Mouse (Mus musculus) G1E-ER4 (cell line): ENCODE measurements around the gene Syt17. TPM values are rescaled to one million over a fixed set of nuclear protein-coding genes. Genes with fewer than 3 reads are reported as not detected.

Experiments
- GATA1 ChIP-seq: IDR thresholded peaks from one replicate; pipeline ENCODE4 v1.8.0; 2012; ENCODE audit warnings: low read length, inconsistent platforms
- polyA plus RNA-seq: library from polyadenylated mRNA; stranded (reverse); fragments of >175 nt; gene quantifications from 2 replicates; pipeline ENCODE4 v1.2.3, GENCODE M21; 2012

Gene Syt17
- polyA plus RNA-seq = not detected in 2 replicates

DNA sequence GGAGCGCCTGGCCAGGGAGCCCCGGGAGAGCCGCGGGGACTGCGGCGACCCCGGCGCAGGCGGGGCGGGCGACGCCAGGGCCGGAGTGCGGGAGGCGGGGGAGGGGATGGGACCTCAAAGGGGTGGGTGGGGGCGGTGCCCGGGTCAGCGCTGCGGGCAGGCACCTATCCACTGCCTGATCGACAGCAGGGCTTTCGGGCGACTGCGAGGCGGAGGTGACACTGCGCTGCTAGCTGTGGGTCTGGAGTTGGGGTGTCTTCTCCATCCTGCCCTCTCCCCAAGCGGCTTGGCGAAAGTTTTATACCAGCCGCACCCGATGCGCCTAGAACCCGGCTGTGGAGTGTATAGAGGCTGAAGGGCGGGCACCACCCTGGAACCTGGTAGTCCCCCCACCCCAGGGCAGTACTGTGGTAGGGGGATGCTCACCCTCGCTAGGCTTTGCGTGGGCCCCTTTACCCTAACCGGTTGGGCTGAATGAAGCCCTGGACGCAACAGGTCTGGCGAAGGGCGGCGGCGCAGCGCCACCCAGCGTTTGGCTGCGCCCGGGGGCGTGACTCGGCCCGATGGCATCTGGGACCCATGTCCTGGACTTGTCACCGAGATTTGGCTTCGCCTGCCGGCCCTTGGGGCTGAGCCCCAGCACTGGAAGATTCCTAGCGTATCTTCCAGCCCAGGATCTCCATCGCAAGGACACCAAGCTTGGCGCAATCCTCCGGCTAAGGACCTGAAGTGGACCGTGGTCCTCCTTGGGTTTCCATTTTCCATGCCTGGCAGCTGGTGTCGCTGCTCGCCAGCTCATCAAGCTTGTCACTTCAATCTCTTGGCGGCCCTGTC is at the start of gene Syt17:
Syt17 (minus strand) TSS at position 89 of the 834 bp plus-strand sequence.
- no peak for TF ChIP-seq GATA1

DNA sequence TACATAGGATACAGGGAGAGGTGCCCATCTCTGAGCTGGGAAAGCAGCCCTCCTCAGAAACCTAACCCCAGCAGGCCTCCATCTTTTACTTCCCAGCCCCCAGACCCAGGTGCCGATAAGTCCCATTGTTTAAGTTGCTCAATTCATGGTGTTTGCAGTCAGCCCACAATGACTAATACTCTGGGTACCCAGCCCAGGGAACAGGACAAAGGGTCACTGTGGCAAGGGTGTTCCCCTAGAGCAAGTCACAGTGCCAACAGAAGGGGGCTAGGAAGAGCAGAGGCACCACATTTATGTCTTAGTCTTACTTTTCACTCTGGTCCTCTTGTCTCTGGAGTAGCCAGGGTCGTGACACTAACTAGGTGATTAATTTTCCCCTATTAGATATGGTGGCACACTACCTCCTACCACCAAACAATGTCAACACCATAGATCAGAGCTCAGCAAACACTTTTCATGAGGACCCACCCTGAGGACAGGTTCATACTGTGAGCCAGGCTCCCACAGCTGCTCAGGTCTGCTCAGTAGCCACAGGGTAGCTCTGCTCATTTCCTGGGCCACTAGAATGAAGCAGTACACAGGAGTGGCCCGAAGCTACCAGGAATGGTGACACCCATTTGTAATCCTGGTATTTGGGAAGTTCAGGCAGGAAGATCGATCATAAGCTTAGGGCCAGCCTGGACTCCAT is 47.0 kb upstream of the Syt17 start:
- TF ChIP-seq GATA1 = no peak

DNA sequence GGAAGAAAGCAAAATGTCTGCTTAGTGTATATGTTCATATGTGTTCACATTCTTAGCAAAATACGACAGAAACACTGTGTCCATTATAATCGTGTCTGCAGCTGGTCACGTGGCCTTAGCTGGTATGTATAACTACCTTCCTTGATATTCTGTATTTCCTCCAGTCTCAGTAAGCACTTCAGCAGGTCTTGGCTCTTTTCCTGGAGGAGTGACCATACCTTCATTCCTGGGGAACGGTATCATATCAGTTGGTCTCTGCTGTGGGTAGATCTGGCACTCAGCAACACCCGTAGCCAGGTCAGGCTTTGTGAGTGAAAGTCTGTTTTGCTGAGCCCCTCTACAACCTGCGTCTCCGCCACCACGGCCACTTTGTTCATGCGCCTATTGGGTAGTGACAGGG is 45.9 kb upstream of the Syt17 start:
- TF ChIP-seq GATA1 = no peak

DNA sequence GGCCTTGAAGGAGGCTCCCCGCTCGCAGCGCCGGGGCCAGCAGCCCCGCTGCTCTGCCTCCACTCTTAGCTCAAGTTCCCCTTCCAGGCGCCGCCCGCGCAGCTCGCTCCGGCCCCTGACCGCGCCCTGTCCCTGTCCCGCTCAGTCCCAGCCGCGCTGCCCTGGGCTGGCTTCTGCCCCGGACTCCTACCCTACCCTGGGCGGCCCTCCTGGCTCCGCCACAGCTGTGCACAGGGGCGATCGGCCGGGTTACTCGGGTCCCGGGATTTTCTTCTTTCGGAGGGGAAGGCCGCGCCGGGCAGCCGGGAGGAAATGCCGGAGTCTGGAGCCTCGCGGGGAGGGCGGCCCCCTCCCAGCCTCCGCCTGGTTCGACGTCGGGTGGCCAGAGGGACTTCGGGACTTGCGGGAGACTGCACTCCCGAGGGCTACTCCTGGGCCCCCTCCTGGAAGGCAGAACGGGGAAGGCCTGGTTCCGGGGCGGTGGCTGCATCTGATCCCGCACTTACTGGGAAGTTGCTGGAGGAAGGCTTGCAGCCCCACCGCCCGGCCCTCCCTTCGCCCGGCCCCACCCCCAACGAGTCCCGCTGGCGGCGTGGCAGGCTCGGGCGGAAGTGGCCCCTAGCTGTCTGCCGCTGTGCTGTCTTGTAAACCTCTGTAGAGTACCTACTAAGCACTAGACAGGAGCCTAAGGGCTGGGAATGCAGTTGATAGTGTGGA is 43.6 kb upstream of the Syt17 start, which contains the start of gene Itpripl2:
Itpripl2 (minus strand) TSS at position 545 of the 717 bp plus-strand sequence.
- no peak for TF ChIP-seq GATA1

DNA sequence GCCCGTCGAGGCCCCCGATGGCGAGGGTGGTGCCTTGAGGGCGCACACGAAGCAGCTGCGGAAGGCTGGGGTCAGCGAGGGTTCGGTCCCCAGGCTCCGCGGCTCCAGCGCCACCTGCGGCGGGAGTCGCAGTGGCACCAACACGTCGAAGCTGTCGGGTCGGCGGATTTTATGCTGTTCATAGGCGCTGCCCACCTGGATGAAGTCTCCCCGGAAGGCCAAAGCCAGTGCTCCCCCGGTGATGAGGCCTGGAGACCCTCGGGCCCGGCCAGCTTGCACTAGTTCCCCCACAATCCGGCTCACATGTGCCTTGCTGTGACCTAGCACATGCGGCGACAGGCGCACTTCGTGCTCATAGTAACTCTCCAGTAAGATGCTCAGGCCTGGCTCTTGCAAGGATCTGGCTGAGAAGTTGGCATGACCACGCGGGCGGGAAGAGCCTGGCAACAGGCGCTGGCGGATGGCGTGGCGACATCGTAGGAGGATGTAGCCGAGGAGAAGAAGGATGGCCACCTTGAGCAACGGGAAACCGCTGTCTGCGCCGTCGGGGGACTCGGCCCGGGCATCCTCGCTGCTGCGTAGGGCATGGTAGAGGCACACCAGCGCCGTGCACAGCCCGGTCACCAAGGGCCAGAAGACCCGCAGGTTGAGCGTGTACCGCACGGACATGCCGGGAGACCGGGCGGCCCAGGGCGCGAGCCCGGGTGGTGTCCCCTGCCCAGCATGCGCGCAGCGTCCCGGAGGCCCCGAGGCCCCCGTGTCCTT is 42.8 kb upstream of the Syt17 start:
- TF ChIP-seq GATA1 = no peak

DNA sequence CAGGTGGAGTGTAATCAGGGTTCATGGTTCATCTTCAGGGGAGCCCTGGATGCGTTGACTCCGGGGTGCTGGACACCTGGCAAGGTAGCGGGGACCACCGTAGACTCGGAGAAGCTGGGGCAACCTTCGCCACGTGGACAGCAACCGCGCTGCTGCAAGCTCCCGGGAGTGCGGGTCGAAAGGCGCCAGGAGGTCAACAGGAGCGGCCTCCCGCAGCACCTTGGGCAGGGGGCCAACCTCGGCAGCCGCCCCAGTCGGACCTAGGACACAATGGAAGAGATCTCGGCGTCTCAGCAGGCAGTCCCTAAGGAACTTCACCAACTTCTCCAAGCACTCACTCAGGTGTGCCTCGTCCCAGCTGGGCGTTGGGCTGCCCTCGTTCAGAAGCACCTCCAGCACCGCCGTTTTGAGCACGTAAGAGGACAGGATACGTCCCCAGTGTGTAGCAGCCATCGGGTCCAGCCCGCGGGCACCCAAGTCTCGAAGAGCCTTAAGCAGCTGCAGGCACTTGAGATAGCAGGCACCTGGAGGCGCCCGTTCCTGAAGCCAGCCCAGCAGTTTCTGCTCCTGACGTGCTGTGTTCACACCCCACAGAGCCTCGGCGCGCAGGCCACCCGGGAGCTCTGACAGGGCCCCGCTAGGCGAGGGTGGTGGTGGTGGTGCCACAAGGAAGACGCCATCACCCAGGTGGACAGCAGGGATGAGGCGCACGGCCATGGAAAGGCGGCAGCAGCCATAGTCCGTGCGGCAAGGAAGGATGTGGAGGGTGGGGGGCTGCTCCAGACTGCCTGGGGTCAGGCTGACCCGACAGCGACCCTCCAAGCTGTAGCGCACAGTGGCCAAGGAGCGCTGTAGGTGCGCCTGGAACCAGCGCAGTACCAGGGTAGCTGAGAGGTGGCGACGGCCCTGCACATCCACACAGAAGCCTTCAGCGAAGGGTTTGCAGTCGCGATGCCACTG is 42.0 kb upstream of the Syt17 start:
- no peak for TF ChIP-seq GATA1

DNA sequence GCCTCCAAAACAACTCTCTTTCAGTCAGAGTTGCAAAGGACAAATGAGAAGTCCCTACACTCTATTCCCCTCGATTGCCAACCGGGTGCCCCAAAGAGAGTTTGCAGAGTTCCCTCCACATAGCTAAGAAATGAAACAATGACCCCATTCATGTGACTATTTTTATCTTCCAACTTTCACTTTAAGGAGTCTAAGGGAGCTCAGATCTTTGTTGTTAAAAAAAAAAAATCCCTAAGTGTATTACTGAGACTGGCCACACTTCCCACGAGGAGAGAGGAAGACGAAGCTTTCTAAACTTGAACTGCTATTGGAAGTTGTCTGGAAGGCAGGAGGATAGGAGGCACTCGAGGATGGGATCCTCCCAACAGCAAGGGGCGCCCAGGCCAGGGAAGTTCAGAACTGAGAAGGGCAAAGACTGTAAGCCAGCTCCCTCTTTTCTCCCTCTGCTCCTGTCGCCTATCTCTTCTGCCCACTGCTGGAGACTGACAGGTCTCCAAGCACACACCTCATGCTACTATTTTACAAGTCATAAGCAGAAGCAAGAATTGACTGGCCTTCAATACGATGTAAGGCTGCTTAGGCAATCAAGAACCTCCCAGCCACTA is 40.1 kb upstream of the Syt17 start:
- TF ChIP-seq GATA1 = no peak

DNA sequence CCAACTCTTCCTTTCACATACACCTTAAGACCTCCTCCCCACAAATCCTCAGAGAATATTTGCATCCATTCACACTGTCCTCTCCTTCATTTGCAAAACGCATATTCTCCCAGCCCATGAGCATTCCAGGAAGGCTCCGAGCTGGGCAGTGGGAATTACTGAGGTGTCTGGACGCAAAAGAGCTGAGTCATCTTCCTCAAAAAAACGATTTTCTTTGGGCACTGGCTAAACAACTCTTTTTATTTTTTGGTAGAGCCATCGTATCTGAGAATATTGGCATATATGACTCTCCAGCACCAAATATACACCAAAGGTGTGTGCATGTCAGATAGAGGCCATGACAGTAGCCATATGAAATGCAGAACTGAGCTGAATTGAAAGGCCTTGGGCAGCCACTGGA is 38.9 kb upstream of the Syt17 start:
- no peak for TF ChIP-seq GATA1

DNA sequence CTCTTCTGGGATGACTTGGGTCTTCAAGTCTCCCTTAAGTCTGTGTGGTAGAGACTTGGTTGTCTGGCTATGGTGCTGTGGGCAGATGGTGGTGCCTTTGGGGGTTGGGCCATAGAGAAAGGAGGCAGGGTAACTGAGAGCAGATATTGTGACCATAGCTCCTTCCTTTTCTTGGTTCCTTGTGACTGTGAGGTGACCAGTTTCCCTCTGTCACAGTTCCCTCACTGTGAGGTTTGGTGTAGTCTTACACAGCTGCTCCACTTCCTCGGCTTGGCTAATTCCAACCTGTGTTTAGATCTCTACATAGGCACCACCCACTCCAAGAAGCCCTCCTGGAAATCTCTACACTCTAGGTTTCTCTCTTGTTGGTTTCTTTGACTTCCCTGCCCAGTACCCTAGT is 36.0 kb upstream of the Syt17 start:
- no peak for TF ChIP-seq GATA1

DNA sequence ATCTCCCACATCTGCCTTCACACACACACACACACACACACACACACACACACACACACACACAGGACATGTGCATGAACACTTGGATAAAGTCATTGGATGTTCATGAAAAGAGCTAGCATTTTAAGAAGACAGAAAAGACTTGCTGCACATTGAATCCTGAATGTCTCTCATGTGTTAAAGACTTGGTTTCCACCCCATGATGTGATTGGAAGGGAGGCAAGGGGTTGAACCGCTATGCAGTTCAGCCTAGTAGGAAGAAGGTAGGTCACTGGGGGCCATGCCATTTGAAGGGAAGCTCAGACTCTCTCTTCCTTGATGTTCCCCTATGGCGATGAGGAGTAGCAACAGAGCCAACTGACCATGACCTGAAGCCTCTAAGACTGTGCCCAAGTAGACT is 34.0 kb upstream of the Syt17 start:
- no peak for TF ChIP-seq GATA1

DNA sequence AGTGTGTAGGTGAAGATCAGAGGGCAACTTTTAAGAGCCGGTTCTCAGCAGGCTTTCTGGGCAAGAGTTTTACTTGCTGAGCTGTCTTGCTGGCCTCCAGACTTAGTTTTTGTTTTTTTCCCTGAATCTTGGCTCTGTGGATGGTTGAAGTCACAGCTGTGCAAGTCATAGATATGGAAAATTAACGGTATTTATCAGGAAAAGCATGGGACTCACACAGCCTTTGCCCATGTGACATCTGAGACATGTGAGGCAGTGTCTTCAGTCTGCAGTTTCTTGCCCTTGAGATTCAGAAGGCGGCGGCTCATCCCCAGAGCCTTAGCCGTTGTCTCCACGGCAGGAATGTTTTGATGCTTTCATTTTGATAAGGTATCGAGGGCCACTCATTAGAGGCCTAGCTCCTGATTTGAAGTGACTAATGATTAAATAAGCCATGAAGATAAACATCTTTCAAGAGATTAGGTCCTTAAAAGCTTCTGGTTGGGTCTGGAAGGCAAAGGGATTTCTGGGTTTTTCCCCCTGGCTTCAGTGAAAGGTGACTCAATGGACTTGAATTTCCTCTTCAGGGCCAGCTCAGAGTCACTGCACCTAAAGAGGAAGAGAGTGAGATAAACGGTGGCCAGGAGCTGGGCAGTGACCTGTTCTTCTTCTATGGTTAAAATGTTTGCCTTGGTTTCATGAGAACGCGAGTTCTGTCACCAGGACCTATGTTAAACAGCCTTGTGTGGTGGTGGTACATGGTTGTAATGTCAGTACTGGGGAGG is 33.2 kb upstream of the Syt17 start:
- TF ChIP-seq GATA1 = no peak

DNA sequence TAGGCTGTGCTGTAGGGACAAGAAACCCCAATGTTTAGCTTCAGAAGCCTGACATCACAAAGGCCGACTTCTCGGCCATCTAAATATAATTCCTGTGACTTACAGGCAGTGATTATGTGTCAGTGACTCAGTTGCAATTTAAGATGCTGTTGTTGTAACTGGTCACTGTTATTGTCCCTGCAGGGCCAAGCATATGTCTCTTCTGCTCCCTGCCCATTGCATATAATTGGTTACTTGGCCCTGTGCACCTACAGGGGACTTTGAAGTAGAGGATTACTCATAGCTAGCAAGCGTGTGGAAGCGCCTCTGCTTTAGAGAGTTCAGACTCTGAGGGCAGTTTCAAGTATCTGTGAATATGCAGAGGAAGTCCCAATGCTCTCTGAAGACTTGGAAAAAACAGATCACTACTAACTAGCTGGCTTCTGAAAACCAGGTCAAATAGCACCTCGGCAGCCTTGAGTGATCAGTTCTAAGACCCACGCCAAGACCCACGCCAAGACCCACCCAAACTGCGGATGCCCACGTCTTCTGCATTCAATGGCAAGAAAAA is 32.2 kb upstream of the Syt17 start:
- TF ChIP-seq GATA1 = no peak

DNA sequence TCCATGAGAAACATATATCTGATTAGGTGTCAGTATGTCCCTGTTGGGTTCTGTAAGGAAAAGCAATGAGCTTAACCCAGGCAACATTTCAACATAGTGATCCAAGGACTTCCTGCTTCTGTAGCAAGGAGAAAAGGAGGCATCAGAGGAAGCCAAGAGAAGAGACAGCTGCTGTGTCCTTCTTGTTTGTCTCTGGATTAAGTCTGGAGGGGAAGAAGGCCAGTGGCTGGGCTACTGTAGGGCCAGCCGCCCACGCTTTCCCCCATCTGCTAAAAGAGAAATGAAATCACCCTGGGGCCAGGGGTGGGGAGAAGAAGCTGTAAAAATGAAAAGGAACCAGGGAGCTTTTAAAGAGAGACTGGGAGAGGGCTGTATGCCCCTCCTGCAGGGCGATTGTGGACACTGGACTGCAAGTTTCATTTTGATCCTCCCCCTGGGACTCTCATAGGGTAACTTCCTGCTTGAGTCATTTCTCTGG is 30.9 kb upstream of the Syt17 start:
- TF ChIP-seq GATA1 = no peak
